Mouse (Mus musculus) ovary, adult 10 weeks (tissue): ENCODE measurements around the gene Fnbp1. TPM values are rescaled to one million over a fixed set of nuclear protein-coding genes. Genes with fewer than 3 reads are reported as not detected.

Source experiments
- polyA plus RNA-seq: library from polyadenylated mRNA; stranded (reverse); fragments of 350-450 nt; fragmentation: Illumina TruSeq; extraction: RNeasy Lipid Tissue Mini Kit (QIAGEN cat#74804); gene quantifications from one replicate; pipeline ENCODE4 v1.2.3, GENCODE M21; 2014

Gene Fnbp1
- 39.0 TPM for polyA plus RNA-seq

DNA sequence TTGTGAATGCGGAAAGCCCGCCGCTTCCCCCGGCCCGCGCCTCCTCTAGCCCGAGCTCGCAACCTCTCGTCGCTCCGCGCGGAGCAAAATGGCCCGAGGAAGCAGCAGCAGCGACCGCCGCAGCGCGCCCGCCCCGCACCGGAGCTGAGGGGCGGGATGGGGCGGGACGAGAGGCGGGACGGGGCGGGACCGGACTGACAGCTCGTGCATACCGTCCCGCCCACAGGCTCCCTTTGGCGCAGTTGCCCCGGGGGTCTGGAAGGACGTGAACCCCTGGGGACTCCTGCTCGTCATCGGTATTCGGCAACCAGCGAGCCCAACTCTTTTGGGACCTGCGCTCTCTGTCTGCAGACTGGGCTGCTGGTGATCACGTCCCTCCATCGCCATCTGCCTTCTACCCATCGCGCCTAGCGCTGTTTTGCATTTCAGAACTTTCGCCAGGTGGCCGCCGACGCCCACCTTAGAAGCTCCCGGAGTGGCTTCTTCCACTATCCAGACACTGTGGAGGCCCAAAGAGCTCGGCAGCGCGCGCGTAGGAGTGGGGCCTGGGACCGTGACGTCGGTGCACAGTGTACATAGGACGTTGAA lies at the start of gene Fnbp1:
Gene Fnbp1, minus strand, starts transcription at position 142 of the 588 bp plus-strand sequence.

DNA sequence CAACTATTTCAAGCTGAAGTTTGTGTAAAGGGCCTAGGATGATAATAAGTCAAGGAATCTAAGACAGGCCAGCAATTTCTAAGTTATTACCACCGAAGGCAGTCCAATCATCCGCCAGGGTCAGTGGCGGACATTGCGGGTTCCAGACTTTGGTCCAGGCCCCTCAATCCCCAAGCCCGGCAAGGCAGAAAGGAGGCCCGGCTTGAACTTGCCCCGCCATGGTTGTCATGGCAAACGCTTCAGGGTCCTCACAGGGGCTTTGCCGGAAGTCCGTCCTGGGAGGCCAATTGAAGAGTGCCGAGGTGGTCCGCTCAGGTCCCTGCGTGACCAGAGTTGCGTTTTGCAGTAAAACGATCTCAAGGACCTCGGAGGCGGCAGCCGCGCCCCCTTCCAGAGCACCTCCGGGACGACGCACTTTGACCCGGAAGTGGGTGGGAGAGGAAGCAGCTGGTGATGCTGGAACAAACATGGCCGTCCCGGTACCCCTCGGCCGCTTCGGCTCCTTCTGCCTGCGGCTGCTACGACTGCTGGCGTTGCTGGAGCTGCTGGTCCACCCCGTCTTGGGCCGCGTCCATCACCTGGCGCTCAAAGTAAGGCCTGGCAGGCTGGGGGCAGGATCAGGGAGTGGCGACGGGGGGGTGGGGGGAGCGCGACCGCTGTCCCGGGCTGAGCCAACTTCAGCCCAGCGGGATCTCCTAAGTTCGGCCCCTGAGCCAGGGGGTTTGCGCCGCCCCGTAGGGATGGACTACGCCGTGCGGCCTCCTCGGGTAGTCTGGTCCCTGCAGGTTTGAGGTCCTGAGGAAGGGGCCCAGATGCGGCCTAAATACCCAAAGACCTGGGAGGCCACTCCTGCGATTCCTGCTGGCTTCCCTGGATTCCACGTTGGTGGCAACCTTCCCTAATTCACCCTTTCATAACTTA lies 10.3 kb upstream of the Fnbp1 start, which contains the start of gene Gpr107:
Gene Gpr107, plus strand, starts transcription at position 425 of the 921 bp plus-strand sequence.

DNA sequence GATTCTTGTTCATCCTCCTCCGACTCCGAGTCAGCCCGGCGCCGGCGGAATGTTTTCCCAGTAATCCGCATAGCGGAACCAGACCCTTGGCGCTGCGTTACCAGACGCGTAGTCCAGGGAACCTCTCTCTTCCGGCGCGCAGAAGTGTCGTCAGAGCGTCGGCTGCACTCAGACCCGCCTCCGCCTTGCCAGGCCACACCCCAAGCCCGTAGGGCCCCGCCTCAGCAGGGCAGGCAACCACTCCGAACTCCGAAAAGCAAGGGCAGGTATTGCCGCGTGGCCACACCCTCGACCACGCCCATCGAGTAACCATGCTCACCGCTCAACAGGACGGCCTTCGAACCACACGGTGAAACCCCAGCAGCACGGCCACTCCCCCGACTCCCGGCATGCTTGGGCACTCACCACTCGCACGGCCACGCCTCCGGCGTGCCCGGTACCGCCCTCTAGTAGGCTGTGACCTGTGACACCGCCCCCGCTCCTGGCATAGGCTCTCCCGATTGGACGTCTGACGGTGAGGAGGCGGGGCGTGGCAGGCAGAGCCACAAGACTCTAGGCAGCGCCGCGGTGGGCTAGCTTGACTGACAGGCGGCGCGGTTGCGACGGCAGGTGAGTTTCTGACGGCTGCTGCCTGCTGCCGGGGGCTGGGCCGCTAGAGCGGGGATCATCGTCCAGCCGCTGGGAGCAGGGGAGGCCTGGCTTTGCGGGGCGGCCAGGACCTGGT lies 159.9 kb downstream of the Fnbp1 start, which contains the start of the genes BC005624 and Usp20:
Gene BC005624, minus strand, starts transcription at position 412 of the 724 bp plus-strand sequence.
Gene Usp20, plus strand, starts transcription at position 490 of the 724 bp plus-strand sequence.

Other genes starting within 250 kb of the Fnbp1 start
- 36.3 TPM for gene Ptges, start 212.1 kb downstream of the Fnbp1 start, polyA plus RNA-seq
- gene Tor1b, start 189.0 kb downstream of the Fnbp1 start, polyA plus RNA-seq, result 20.4 TPM
- 6.2 TPM for gene Tor1a, start 174.1 kb downstream of the Fnbp1 start, polyA plus RNA-seq
- 14.5 TPM for gene BC005624, start 159.8 kb downstream of the Fnbp1 start, polyA plus RNA-seq
- gene Usp20, start 159.7 kb downstream of the Fnbp1 start, polyA plus RNA-seq, result 0.60 TPM
- gene Gpr107, start 10.3 kb upstream of the Fnbp1 start, polyA plus RNA-seq, result 43.7 TPM
- gene Ncs1, start 103.8 kb upstream of the Fnbp1 start, polyA plus RNA-seq, result 0.88 TPM
- not detected for gene Hmcn2, start 172.4 kb upstream of the Fnbp1 start, polyA plus RNA-seq